Mouse (Mus musculus): ENCODE measurements around the gene Pikfyve. TPM values are rescaled to one million over a fixed set of nuclear protein-coding genes. Genes with fewer than 3 reads are reported as not detected.
A peak's percentile ranks its signal among the peaks of the same experiment; 100 is the strongest.

Pikfyve gene
- polyA plus RNA-seq, 1 experiment from 2014 or later = 10.5 TPM

DNA sequence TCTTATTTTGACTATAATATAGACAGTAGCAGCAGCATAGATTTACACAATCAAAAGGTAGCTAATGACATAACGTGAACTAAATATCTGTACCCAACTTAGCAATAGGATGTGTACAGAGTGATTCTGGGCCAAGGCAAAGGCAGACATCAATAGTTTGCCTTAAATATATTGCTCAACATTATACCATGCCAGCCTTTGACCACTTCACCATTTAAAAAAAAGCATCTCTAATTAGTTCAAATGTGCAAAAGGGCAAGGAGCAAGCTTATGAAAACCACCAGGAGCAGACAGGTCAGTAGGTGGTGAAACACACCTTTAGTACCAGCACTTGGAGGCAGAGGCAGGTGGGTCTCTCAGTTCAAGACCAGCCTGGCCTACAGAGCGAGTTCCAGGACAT lies 12.8 kb upstream of the Pikfyve start:
- H3K9me3 ChIP-seq (replicated peaks) = no peaks in the 10 kb centered on the region
- H3K27ac ChIP-seq (replicated peaks) = no peak overlapping the region
- 94% methylated on average over 2 of the region's 2 CpGs for WGBS
- H3K27me3 ChIP-seq (ENCODE audit: low read depth, poor library complexity, severe bottlenecking) = no peaks in the 10 kb centered on the region
- no peak for DNase-seq (ENCODE audit: low spot score)
- H3K36me3 ChIP-seq = peaks cover 61% of the 10 kb centered on the region
- H3K4me1 ChIP-seq = peaks cover 34% of the 10 kb centered on the region
- H3K4me3 ChIP-seq = no peak overlapping the region

DNA sequence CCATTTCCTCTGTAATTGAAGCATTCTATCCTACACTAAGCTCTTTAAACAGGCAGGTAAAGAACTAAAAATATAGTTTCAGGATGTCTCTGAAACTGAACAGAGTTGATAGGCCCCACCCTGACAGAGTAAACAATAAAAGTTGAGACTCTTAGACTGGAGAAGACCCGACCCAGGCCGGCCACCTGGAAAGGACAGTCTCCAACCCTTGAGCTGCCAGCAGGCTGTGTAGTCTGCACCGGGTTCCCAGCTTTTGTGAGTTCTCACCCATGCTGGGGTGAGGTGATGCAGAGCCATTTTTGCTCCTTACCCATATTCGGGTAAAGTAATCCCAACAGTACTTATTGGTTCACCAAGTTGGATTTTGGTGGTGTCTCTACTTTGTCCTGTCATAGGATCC lies 10.3 kb upstream of the Pikfyve start:
- Histone ChIP-seq H3K36me3 (peaks cover 37% of the 10 kb centered on the region), H3K27me3 (ENCODE audit: low read depth, poor library complexity, severe bottlenecking) (no peaks in the 10 kb centered on the region), H3K9me3 (replicated peaks) (no peaks in the 10 kb centered on the region), H3K4me3 (no peak overlapping the region), H3K27ac (replicated peaks) (no peak overlapping the region), H3K4me1 (peaks cover 39% of the 10 kb centered on the region)
- WGBS = 85% methylated on average over 4 of the region's 4 CpGs
- no peak for DNase-seq (ENCODE audit: low spot score)

DNA sequence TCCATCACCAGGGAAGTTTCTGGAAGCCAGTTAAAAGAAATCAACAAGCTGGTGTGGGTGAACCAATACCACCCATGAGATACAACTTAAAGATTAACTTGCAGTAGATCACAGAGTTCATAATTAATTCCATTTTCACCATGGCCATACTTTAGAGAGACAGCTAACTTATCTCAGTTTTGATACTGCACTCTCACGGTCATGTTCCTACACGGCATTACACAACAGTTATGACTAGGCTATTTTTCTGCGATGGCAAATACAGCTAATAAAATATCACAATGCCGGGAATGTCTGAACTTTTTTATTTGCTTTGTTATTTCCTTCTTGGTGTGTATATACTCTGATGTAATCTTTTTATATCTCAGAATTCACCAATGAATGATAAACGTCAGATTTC lies 9.6 kb upstream of the Pikfyve start:
- 93% methylated on average over 5 of the region's 5 CpGs for WGBS

DNA sequence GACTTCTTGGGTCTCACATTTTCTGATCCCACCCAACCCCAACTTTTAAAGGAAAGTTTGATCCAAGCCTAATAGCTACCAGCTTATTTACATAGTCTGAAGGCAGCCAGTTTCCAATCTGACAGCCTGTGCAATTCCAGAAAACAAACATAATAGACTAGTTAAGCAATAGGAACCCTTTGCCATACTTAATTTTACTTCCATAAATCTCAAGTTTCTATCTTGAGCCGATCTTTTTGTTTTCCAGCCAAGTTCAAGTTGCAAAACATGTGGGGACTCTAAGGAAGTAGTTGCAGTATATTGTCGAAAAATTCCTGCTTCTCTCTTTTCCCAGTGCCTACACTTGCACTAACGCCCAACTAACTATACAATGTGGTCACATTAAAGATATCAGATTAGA lies 9.0 kb upstream of the Pikfyve start:
- Histone ChIP-seq H3K36me3 (peaks cover 24% of the 10 kb centered on the region), H3K4me1 (peaks cover 31% of the 10 kb centered on the region), H3K27me3 (ENCODE audit: low read depth, poor library complexity, severe bottlenecking) (no peaks in the 10 kb centered on the region), H3K9me3 (replicated peaks) (no peaks in the 10 kb centered on the region), H3K27ac (replicated peaks) (0 out of 2 replicates have a peak overlapping the region, but pooled peaks have one; percentile 96), H3K4me3 (peak overlapping the region; percentile 72)
- 79% methylated on average over 3 of the region's 3 CpGs for WGBS
- no peak for DNase-seq (ENCODE audit: low spot score)

More for the DNA sequence above, 9.6 kb upstream of the Pikfyve start:
- no peak for DNase-seq (ENCODE audit: low spot score)
- Histone ChIP-seq H3K4me3 (peak overlapping the region; percentile 72; the same call in 1 of the 2 replicates), H3K27me3 (ENCODE audit: low read depth, poor library complexity, severe bottlenecking) (no peaks in the 10 kb centered on the region), H3K36me3 (peaks cover 29% of the 10 kb centered on the region), H3K4me1 (peaks cover 36% of the 10 kb centered on the region), H3K9me3 (replicated peaks) (no peaks in the 10 kb centered on the region), H3K27ac (replicated peaks) (no peak overlapping the region)

DNA sequence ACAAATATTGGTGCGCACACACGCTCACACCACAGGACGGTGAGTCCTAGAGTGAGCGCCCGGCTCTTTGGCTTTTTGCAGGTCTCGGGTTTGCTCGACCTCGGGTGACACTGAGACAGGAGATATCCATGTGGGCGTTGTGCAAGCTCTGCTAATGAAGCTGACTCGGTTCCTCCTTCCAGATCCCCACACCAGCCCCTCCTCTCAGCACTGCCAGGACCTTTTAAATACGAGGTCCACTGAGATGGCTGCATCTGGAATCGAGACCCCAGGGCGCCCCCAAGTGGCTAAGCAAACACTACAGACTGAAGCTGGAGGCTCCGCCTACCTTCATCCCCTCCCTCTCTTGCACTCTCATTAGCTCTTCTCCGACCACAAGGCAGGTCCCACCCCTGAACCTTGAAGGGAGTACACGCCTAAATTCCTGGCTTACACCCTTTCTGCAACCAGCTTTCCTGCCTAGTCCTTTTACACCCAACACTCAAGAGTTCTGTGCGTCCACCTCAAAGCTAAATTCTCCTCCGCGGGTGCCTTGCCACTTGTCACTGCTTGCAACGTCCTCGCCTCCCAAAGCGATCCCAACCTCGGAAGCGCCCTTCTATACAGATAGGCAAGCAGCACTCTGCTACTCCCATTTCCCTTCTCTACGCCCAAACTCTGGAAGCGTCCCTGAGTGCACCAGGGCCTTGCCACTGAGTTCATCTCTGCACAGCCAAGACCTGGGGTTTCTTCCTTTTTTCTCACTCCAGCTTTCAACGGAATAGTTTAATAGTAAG lies 8.2 kb upstream of the Pikfyve start:
- Histone ChIP-seq H3K36me3 (peaks cover 15% of the 10 kb centered on the region), H3K27ac (replicated peaks) (peak overlapping the region; percentile 96), H3K4me3 (peak overlapping the region; percentile 72), H3K9me3 (replicated peaks) (no peaks in the 10 kb centered on the region), H3K27me3 (ENCODE audit: low read depth, poor library complexity, severe bottlenecking) (no peaks in the 10 kb centered on the region), H3K4me1 (peaks cover 29% of the 10 kb centered on the region)
- 8% methylated on average over 27 of the region's 27 CpGs for WGBS
- DNase-seq (ENCODE audit: low spot score) = peak; percentile 90

DNA sequence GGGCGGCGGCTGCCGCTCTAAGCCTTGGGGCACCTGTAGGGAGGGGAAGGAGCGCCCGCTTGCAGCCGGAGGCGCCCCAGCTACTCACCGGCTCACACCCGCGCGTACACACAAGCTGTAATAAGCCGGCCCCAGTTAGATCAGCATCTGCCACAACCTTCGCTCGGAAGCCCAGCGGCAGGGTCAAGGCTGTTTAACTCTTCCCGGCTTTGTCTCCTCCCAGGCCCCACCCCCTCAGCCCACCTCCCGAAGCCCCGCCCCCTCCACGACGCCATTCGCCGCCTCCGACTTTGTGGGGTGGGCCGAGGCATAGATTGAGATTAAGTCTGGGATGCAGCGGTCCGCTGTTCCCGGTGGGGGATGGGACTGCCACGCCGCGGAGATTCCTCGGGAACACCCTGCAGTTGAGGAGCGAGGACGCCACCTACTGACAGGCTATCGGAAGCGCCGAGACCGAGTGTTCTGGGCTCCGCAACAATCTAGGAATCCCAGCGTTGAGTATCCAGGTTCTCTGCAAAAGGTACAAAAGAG lies 7.5 kb upstream of the Pikfyve start:
- Histone ChIP-seq H3K36me3 (peaks cover 9% of the 10 kb centered on the region), H3K4me1 (peaks cover 29% of the 10 kb centered on the region), H3K9me3 (replicated peaks) (no peaks in the 10 kb centered on the region), H3K27me3 (ENCODE audit: low read depth, poor library complexity, severe bottlenecking) (no peaks in the 10 kb centered on the region), H3K4me3 (peak overlapping the region; percentile 72), H3K27ac (replicated peaks) (peak overlapping the region; percentile 96)
- WGBS = under 1% methylated on average over 39 of the region's 39 CpGs
- DNase-seq (ENCODE audit: low spot score) = peak; percentile 98

DNA sequence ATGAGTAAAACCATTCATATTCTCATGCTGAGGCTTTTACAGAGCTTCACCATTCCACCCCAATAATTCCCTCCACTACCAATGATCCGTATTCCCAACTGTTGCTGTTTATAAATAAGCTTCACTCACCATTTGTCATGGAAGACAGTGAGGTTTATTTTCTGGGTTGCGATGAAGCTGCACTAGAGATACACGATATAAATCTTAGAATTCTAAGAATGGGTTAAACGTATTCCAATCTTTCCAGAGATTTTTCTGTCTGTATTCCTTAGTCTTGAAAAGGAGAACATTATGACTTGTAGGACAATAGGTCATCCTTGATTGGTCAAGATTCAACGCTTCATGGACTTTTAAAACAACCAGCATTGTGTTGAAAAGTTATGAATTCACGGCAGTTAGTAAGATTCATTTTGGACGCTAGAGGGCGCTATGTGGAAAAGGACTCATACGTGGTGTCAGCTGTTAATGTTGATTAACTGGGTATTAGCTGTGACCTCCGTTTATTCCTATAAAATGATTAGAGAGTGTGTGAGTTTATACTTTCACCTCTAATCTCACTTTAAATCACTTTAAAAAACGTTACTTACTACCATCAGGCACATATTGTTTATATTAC lies 6.7 kb upstream of the Pikfyve start:
- peaks cover 1% of the 10 kb centered on the region for H3K36me3 ChIP-seq
- DNase-seq (ENCODE audit: low spot score) = peak; percentile 39
- H3K4me1 ChIP-seq = peaks cover 29% of the 10 kb centered on the region
- H3K4me3 ChIP-seq = peak overlapping the region; percentile 72
- whole genome bisulfite sequencing = 7% methylated on average over 11 of the region's 11 CpGs
- no peaks in the 10 kb centered on the region for H3K9me3 ChIP-seq (replicated peaks)
- H3K27me3 ChIP-seq (ENCODE audit: low read depth, poor library complexity, severe bottlenecking) = no peaks in the 10 kb centered on the region
- peak overlapping the region; percentile 96 for H3K27ac ChIP-seq (replicated peaks)

DNA sequence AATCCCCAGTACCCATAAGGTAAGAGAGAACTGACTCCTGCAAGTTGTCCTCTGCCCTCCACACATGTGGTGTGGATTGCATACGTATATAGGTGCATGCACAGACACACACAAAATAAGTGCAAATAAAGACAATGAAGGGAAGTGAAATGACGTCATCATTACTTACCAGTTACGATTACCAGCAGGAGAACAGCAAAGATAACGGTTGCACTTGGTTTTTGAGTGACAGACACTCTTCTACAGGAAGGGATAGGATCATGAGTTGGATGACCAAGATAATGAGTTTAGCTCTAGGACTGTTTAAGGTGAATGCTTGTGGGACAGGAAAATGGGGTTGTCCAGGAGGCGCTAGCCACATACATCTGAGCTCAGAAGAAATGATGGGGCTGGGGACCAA lies 5.0 kb upstream of the Pikfyve start:
- Histone ChIP-seq H3K9me3 (replicated peaks) (no peaks in the 10 kb centered on the region), H3K4me3 (no peak overlapping the region), H3K4me1 (peaks cover 31% of the 10 kb centered on the region), H3K36me3 (no peaks in the 10 kb centered on the region), H3K27me3 (ENCODE audit: low read depth, poor library complexity, severe bottlenecking) (no peaks in the 10 kb centered on the region), H3K27ac (replicated peaks) (no peak overlapping the region)
- 91% methylated on average over 5 of the region's 5 CpGs for WGBS
- no peak for DNase-seq (ENCODE audit: low spot score)

DNA sequence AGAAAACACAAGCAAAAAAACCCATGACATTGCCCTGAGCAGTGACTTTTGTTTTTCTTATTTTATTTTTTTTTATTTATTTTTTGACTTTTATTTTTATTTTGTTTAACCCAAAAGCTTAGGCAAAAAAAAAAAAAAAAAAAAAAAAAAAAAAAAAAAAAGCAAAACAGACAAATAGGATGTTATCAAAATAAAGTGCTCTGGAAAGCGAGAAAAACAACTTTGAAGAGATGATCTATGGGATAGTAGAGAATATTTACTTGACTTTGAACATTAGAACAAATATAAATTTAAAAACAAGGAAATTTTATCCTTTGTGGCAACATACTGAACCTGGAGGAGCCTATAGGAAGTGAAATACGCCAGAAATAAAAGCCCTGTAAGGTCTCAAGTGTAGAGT lies 2.5 kb upstream of the Pikfyve start:
- H3K27me3 ChIP-seq (ENCODE audit: low read depth, poor library complexity, severe bottlenecking) = no peaks in the 10 kb centered on the region
- no peaks in the 10 kb centered on the region for H3K36me3 ChIP-seq
- H3K9me3 ChIP-seq (replicated peaks) = no peaks in the 10 kb centered on the region
- H3K4me1 ChIP-seq = peaks cover 30% of the 10 kb centered on the region
- no peak overlapping the region for H3K27ac ChIP-seq (replicated peaks)
- no peak overlapping the region for H3K4me3 ChIP-seq
- no peak for DNase-seq (ENCODE audit: low spot score)
- 84% methylated on average over 2 of the region's 2 CpGs for WGBS

DNA sequence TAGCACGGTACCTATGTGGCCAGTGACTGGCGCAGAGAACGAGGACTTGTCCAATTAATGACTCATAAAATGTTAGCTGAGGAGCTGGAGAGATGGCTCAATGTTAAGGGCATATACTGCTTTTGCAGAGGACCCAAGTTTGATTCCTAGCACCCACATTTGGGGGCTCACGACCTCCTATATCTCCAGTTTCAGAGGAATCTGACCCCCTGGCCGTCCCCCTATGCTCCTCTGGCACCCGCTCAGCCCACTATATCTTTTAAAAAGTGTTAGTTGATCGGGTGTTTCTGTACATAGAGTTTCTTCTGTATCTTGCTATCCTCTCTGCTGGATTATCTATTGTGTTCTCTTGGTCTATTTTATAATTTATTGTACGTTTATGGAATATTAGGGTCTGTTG lies 1.5 kb upstream of the Pikfyve start:
- no peaks in the 10 kb centered on the region for H3K36me3 ChIP-seq
- H3K4me3 ChIP-seq = no peak overlapping the region
- H3K4me1 ChIP-seq = peaks cover 25% of the 10 kb centered on the region
- 87% methylated on average over 8 of the region's 8 CpGs for WGBS
- H3K27ac ChIP-seq (replicated peaks) = no peak overlapping the region
- no peaks in the 10 kb centered on the region for H3K27me3 ChIP-seq (ENCODE audit: low read depth, poor library complexity, severe bottlenecking)
- H3K9me3 ChIP-seq (replicated peaks) = no peaks in the 10 kb centered on the region
- DNase-seq (ENCODE audit: low spot score) = no peak

DNA sequence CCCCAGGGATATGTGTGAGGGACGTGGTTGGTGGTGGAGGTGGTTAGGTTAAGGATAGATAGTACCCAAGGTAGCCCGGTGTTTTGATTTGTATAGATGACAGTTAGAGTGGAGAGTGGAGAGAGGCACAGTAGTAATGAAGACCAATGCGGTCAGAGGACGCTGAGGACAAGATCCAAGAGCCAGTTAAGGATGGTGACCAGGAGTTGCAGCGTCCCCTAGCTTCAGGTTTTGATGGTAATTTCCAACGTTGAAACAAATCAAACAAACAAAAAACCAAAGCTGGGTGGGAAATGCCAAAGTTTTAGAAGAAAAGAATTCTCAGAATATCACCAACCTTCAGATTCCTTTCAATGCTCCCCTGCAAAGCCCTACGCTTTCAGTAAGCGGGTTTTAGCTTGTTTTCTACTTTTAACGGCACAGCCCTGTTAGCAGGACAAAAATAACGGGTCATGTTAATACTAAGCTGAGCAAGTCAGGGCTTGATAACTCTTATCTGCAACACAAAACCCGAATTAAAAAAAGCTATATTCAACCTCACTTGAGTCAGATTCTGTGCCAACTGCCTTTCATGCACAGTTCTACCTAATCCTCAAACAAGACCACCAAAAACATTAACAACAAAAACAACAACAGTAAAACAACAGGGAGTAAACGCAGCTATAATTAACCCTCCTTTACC lies 818 bp upstream of the Pikfyve start:
- peaks cover 25% of the 10 kb centered on the region for H3K4me1 ChIP-seq
- peaks cover 6% of the 10 kb centered on the region for H3K36me3 ChIP-seq
- no peak for DNase-seq (ENCODE audit: low spot score)
- H3K27ac ChIP-seq (replicated peaks) = peak overlapping the region; percentile 93
- WGBS = 29% methylated on average over 12 of the region's 12 CpGs
- H3K4me3 ChIP-seq = peak overlapping the region; percentile 92
- no peaks in the 10 kb centered on the region for H3K9me3 ChIP-seq (replicated peaks)
- H3K27me3 ChIP-seq (ENCODE audit: low read depth, poor library complexity, severe bottlenecking) = no peaks in the 10 kb centered on the region

DNA sequence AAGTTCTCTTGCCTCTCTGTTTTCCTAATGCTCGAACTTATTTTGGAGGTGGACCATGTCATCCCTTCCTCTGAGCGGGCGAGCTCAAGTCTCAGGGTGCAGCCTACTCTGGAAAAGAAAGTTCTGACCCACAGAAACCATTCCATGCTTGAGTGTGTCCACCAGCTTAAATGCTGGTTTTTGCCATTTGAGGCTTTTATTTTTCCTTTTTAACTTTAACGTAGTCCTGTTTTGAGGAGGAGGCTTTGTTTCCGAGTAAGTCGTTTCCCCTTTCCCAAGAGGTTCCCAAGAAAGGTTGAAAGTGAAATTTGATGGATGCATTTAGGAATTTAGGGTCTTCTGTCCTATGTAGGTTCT lies 569 bp downstream of the Pikfyve start:
- H3K9me3 ChIP-seq (replicated peaks) = no peaks in the 10 kb centered on the region
- peak overlapping the region; percentile 93 for H3K27ac ChIP-seq (replicated peaks)
- peaks cover 11% of the 10 kb centered on the region for H3K36me3 ChIP-seq
- H3K4me3 ChIP-seq = peak overlapping the region; percentile 92
- DNase-seq (ENCODE audit: low spot score) = no peak
- H3K4me1 ChIP-seq = peaks cover 25% of the 10 kb centered on the region
- H3K27me3 ChIP-seq (ENCODE audit: low read depth, poor library complexity, severe bottlenecking) = no peaks in the 10 kb centered on the region
- under 1% methylated on average over 6 of the region's 6 CpGs for WGBS

DNA sequence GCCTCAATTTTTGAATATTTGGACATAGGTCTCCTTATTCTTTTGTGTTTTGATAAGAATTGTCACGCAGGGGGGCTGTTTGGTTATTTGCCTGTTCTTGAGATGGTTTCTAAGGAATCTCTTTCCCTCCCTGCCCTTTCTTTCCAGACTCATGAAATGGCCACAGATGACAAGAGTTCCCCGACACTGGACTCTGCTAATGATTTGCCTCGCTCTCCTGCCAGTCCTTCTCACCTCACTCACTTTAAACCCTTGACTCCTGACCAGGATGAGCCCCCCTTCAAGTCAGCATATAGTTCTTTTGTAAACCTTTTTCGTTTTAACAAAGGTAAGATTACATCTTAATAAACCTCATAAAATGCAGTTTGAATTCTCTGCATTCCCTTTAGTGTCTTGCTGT lies 3.7 kb downstream of the Pikfyve start:
- 86% methylated on average over 4 of the region's 4 CpGs for WGBS

More for the DNA sequence above, 3.7 kb downstream of the Pikfyve start:
- Histone ChIP-seq H3K27me3 (ENCODE audit: low read depth, poor library complexity, severe bottlenecking) (no peaks in the 10 kb centered on the region), H3K4me3 (no peak overlapping the region), H3K4me1 (peaks cover 25% of the 10 kb centered on the region), H3K36me3 (peaks cover 41% of the 10 kb centered on the region), H3K9me3 (replicated peaks) (no peaks in the 10 kb centered on the region), H3K27ac (replicated peaks) (no peak overlapping the region)
- no peak for DNase-seq (ENCODE audit: low spot score)

Measured in midbrain, embryonic 10.5 days (tissue).